Mouse (Mus musculus): ENCODE measurements around the gene Jpt1.

DNA sequence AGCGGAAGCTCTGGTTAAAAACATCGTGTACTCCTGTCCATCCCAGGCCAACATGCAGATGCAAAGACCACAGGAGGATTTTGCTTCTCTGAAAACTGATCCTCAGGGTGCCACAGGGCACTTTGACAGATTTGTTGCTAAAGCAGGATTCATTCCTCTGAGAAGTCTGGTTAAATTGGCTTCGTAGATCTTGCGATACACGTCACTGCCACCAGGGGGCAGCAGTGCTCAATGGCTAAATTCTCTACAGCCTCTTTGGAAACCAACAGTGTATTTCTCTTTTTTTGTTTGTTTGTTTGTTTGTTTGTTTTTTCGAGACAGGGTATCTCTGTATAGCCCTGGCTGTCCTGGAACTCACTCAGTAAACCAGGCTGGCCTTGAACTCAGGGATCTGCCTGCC, 30.5 kb downstream of the Jpt1 start:
- TF ChIP-seq CTCF (IDR thresholded peaks at IDR 0.05; ENCODE audit: low read depth, low read length): peak; percentile 73
- TF ChIP-seq POLR2A (IDR thresholded peaks at IDR 0.05; ENCODE audit: insufficient read depth, low read length): no peak
